8 mouse cellular contexts compared by ENCODE assay signal in the genomic region with DNA sequence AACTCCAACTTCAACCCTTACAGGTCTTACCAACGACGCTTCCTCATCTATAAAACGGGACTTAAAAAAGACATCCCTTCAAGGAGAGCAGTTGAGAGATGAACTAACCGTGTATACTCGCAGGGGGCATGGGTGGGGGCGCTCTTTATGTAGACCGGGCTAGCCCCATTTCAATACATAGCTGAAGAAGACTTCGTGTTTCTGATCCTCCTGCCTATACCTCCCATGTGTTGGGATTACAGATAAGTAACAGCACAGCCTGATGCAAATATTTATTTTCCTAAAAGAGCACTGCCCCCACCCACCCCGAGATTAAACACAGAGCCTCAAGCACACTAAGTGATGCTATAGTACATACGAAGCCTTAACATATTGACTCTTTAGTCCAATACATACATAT. TPM values are rescaled to one million over a fixed set of nuclear protein-coding genes. Genes with fewer than 3 reads are reported as not detected.
DNase-seq lines count a peak whose midpoint lies in the region; ATAC-seq lines count a peak whose summit lies in the region.

No protein-coding gene starts in this region.

- no peak for DNase-seq in heart, postnatal 4 days
- no peak for DNase-seq in liver, embryonic 13.5 days
- DNase-seq in layer of hippocampus, postnatal 14 days (ENCODE audit: low spot score in 2 of 2) = no peak
- no peak for DNase-seq in cerebellum, postnatal 4 days (ENCODE audit: low spot score in 2 of 2)
- DNase-seq in layer of hippocampus, postnatal 25 days (ENCODE audit: extremely low spot score in 1 of 2, low spot score in 1 of 2) = no peak

- H3K4me1 ChIP-seq in heart, embryonic 12.5 days (replicated peaks) = peaks cover 26% of the 10 kb centered on the region
- H3K4me1 ChIP-seq in megakaryocyte, embryonic 14.5 days = peaks cover 70% of the 10 kb centered on the region
- peaks cover 54% of the 10 kb centered on the region for H3K4me1 ChIP-seq in liver, embryonic 13.5 days (replicated peaks)

- H3K9me3 ChIP-seq in heart, embryonic 12.5 days (replicated peaks) = no peaks in the 10 kb centered on the region
- no peaks in the 10 kb centered on the region for H3K9me3 ChIP-seq in megakaryocyte, embryonic 14.5 days
- no peaks in the 10 kb centered on the region for H3K9me3 ChIP-seq in liver, embryonic 13.5 days (replicated peaks)

- H3K27ac ChIP-seq in heart, embryonic 12.5 days (ENCODE audit: poor library complexity, severe bottlenecking) = no peak overlapping the region
- no peak overlapping the region for H3K27ac ChIP-seq in liver, embryonic 13.5 days

- H3K9ac ChIP-seq in heart, embryonic 12.5 days = no peak overlapping the region
- H3K9ac ChIP-seq in liver, embryonic 13.5 days = no peak overlapping the region

- peak overlapping the region; percentile 100 for H3K4me2 ChIP-seq in heart, embryonic 12.5 days
- peak overlapping the region; percentile 91 for H3K4me2 ChIP-seq in liver, embryonic 13.5 days

- no peak for ATAC-seq in heart, embryonic 12.5 days (ENCODE audit: insufficient number of reproducible peaks, low FRiP score)
- ATAC-seq in megakaryocyte, adult 5-6 weeks (ENCODE audit: poor library complexity, severe bottlenecking) = no peak
- no peak for ATAC-seq in liver, embryonic 13.5 days (ENCODE audit: low read depth)

- 46% methylated on average over 10 of the region's 10 CpGs for WGBS in heart, embryonic 12.5 days
- 35% methylated on average over 10 of the region's 10 CpGs for WGBS in liver, embryonic 13.5 days (ENCODE audit: insufficient replicate concordance)

- no peak overlapping the region for H3K4me3 ChIP-seq in heart, embryonic 12.5 days
- H3K4me3 ChIP-seq in megakaryocyte, embryonic 14.5 days (replicated peaks) = peak overlapping the region; percentile 28
- H3K4me3 ChIP-seq in liver, embryonic 13.5 days (replicated peaks) = peak overlapping the region; percentile 68

- peaks cover 11% of the 10 kb centered on the region for H3K36me3 ChIP-seq in heart, embryonic 12.5 days
- peaks cover 8% of the 10 kb centered on the region for H3K36me3 ChIP-seq in megakaryocyte, embryonic 14.5 days (replicated peaks; ENCODE audit: low read length)
- no peaks in the 10 kb centered on the region for H3K36me3 ChIP-seq in liver, embryonic 13.5 days

- H3K27me3 ChIP-seq in heart, embryonic 12.5 days (replicated peaks) = no peaks in the 10 kb centered on the region
- peaks cover 23% of the 10 kb centered on the region for H3K27me3 ChIP-seq in megakaryocyte, embryonic 14.5 days (replicated peaks)
- H3K27me3 ChIP-seq in liver, embryonic 13.5 days = peaks cover 4% of the 10 kb centered on the region; the same call in 1 of the 2 replicates

RNA-seq across cellular contexts. Expression of gene Slc12a9, which starts 0.9 kb away (rescaled TPM):
- polyA plus RNA-seq in heart, embryonic 12.5 days (2016; fragmentation: Nextera tagmentation; extraction: Ambion mirVana) = 9.4 and 10.2 TPM in 2 replicates
- total RNA-seq in heart, postnatal 4 days (2021) = 1 to 10 TPM; 5.0 to 5.5 TPM
- polyA plus RNA-seq in megakaryocyte, embryonic 14.5 days (2012; ENCODE audit: insufficient read depth, low replicate concordance) = 2.5 and 6.4 TPM in 2 replicates
- 12.8 and 13.4 TPM in 2 replicates for total RNA-seq in megakaryocyte, adult 5-6 weeks (2015)
- total RNA-seq in megakaryocyte, adult 5-6 weeks (2017) = 20.9 and 21.6 TPM in 2 replicates
- 2.8 and 3.2 TPM in 2 replicates for polyA plus RNA-seq in liver, embryonic 13.5 days (2015; fragmentation: Nextera tagmentation; extraction: Ambion mirVana)
- 10 to 100 TPM; 29.7 to 35.5 TPM for total RNA-seq in layer of hippocampus, postnatal 14 days (2021)
- 10 to 100 TPM; 24.9 to 32.8 TPM for total RNA-seq in layer of hippocampus, postnatal 25 days (2021)

RNA-seq across cellular contexts. Expression of gene Ephb4, which starts 15.6 kb away (rescaled TPM):
- 53.1 and 55.6 TPM in 2 replicates for polyA plus RNA-seq in heart, embryonic 12.5 days (2016; fragmentation: Nextera tagmentation; extraction: Ambion mirVana)
- total RNA-seq in heart, postnatal 4 days (2021) = 100 to 1,000 TPM; 102 to 108 TPM
- polyA plus RNA-seq in megakaryocyte, embryonic 14.5 days (2012; ENCODE audit: insufficient read depth, low replicate concordance) = not detected in 2 replicates
- 0.16 TPM in 1 of 2 replicates, not detected in the other for total RNA-seq in megakaryocyte, adult 5-6 weeks (2015)
- not detected in 2 replicates for total RNA-seq in megakaryocyte, adult 5-6 weeks (2017)
- 5.6 and 8.1 TPM in 2 replicates for polyA plus RNA-seq in liver, embryonic 13.5 days (2015; fragmentation: Nextera tagmentation; extraction: Ambion mirVana)
- total RNA-seq in layer of hippocampus, postnatal 14 days (2021) = 1 to 10 TPM; 5.8 to 6.6 TPM
- 1 to 10 TPM; 5.1 to 6.3 TPM for total RNA-seq in layer of hippocampus, postnatal 25 days (2021)

RNA-seq across cellular contexts. Expression of gene Trip6, which starts 20.1 kb away (rescaled TPM):
- 46.3 and 47.0 TPM in 2 replicates for polyA plus RNA-seq in heart, embryonic 12.5 days (2016; fragmentation: Nextera tagmentation; extraction: Ambion mirVana)
- total RNA-seq in heart, postnatal 4 days (2021) = 10 to 100 TPM; 32.5 to 36.0 TPM
- polyA plus RNA-seq in megakaryocyte, embryonic 14.5 days (2012; ENCODE audit: insufficient read depth, low replicate concordance) = 35.0 and 68.0 TPM in 2 replicates
- total RNA-seq in megakaryocyte, adult 5-6 weeks (2015) = 4.1 and 4.2 TPM in 2 replicates
- 2.1 and 2.9 TPM in 2 replicates for total RNA-seq in megakaryocyte, adult 5-6 weeks (2017)
- polyA plus RNA-seq in liver, embryonic 13.5 days (2015; fragmentation: Nextera tagmentation; extraction: Ambion mirVana) = 10.1 and 10.6 TPM in 2 replicates
- total RNA-seq in layer of hippocampus, postnatal 14 days (2021) = 1 to 10 TPM; 4.6 to 6.0 TPM
- 1 to 10 TPM; 4.6 to 6.4 TPM for total RNA-seq in layer of hippocampus, postnatal 25 days (2021)

RNA-seq across cellular contexts. Expression of gene Srrt, which starts 26.8 kb away (rescaled TPM):
- polyA plus RNA-seq in heart, embryonic 12.5 days (2016; fragmentation: Nextera tagmentation; extraction: Ambion mirVana) = 106 and 107 TPM in 2 replicates
- 100 to 1,000 TPM; 108 to 119 TPM for total RNA-seq in heart, postnatal 4 days (2021)
- polyA plus RNA-seq in megakaryocyte, embryonic 14.5 days (2012; ENCODE audit: insufficient read depth, low replicate concordance) = 163 and 271 TPM in 2 replicates
- total RNA-seq in megakaryocyte, adult 5-6 weeks (2015) = 71.9 and 97.1 TPM in 2 replicates
- total RNA-seq in megakaryocyte, adult 5-6 weeks (2017) = 158 and 222 TPM in 2 replicates
- 86.7 and 102 TPM in 2 replicates for polyA plus RNA-seq in liver, embryonic 13.5 days (2015; fragmentation: Nextera tagmentation; extraction: Ambion mirVana)
- total RNA-seq in layer of hippocampus, postnatal 14 days (2021) = 100 to 1,000 TPM; 189 to 217 TPM
- total RNA-seq in layer of hippocampus, postnatal 25 days (2021) = 100 to 1,000 TPM; 164 to 213 TPM

RNA-seq across cellular contexts. Expression of gene Ufsp1, which starts 39.9 kb away (rescaled TPM):
- polyA plus RNA-seq in heart, embryonic 12.5 days (2016; fragmentation: Nextera tagmentation; extraction: Ambion mirVana) = 10.1 and 10.6 TPM in 2 replicates
- 1 to 10 TPM; 7.5 to 8.0 TPM for total RNA-seq in heart, postnatal 4 days (2021)
- 278 and 294 TPM in 2 replicates for polyA plus RNA-seq in megakaryocyte, embryonic 14.5 days (2012; ENCODE audit: insufficient read depth, low replicate concordance)
- 0.18 and 1.4 TPM in 2 replicates for total RNA-seq in megakaryocyte, adult 5-6 weeks (2015)
- total RNA-seq in megakaryocyte, adult 5-6 weeks (2017) = 0.24 and 0.59 TPM in 2 replicates
- polyA plus RNA-seq in liver, embryonic 13.5 days (2015; fragmentation: Nextera tagmentation; extraction: Ambion mirVana) = 8.4 TPM in 2 replicates
- 10 to 100 TPM; 18.0 to 19.9 TPM for total RNA-seq in layer of hippocampus, postnatal 14 days (2021)
- total RNA-seq in layer of hippocampus, postnatal 25 days (2021) = 10 to 100 TPM; 14.3 to 16.0 TPM

Comparison
In these comparisons a context has a peak if more than half of its experiments do, and no peak if none do; other contexts are left out.
1. RNA of gene Ephb4, which starts 15.6 kb away (total RNA-seq): 102 to 108 TPM in heart, postnatal 4 days; 5.8 to 6.6 TPM in layer of hippocampus, postnatal 14 days, 5.1 to 6.3 TPM in layer of hippocampus, postnatal 25 days and 0.16 TPM in megakaryocyte, adult 5-6 weeks; every median in the first group is over 10 times any median in the second.
2. RNA of gene Trip6, which starts 20.1 kb away (total RNA-seq): 32.5 to 36.0 TPM in heart, postnatal 4 days; 4.6 to 6.4 TPM in layer of hippocampus, postnatal 25 days, 4.6 to 6.0 TPM in layer of hippocampus, postnatal 14 days and 2.1 to 4.2 TPM in megakaryocyte, adult 5-6 weeks; every median in the first group is over 4 times any median in the second.